Mouse (Mus musculus) neural tube, postnatal 0 days (tissue): Measurements from ENCODE around the gene Scgb1b20. TPM values are rescaled to one million over a fixed set of nuclear protein-coding genes. Genes with fewer than 3 reads are reported as not detected.

Source experiments
- polyA plus RNA-seq: library from polyadenylated mRNA; unstranded; fragments of >200 nt; fragmentation: Nextera tagmentation; extraction: Ambion mirVana; gene quantifications from 2 replicates; pipeline ENCODE4 v1.2.1, GENCODE M21; 2015

Scgb1b20 gene
- not detected in 2 replicates for polyA plus RNA-seq

DNA sequence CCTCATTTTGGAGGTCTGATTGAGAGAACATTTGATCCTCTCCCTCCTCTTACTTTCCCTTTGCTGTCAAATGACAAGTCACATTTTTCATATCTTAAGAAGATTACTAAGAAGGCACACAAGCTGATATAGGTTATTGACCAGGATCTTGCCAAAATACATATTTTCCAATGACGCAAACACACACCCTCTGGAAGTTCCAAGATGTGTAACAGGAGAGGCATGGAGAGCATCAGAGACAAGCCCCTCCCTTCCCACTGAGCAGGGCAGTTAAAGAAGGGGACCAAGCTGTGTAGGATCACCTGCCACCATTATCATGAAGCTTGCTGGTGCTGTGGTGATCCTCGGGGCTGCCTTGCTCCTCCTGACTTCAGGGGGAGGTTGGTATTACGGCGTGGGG lies at the start of gene Scgb1b20:
Gene Scgb1b20 (plus strand): TSS at position 301 of the 400 bp plus-strand sequence.

DNA sequence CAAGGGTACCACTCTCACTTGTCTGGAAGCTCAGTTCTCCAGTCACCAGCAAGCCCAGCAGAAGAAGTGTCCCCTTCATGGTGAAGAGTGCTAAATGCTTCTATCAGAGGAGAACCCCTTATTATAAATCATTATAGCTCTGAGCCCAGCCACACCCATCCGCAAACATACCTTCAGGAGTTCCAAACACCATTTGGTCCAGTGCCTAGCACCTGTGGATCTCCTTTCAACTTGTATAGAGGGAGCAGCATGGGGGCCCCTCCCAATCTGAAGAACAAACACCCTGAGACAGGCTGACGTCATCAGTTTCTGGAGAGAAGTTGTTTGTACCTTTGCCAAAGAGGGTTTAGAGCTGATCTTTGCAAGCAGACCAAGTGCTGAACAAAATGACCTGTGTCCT lies 6.8 kb upstream of the Scgb1b20 start, which contains the start of gene Scgb2b20:
Gene Scgb2b20 (minus strand): TSS at position 101 of the 400 bp plus-strand sequence.

Other genes with a start within 250 kb of the Scgb1b20 start
- gene Scgb2b18, start 199.4 kb upstream of the Scgb1b20 start, polyA plus RNA-seq = not detected in 2 replicates
- gene Scgb1b18, start 187.7 kb upstream of the Scgb1b20 start, polyA plus RNA-seq = not detected in 2 replicates
- gene Scgb2b19, start 92.9 kb upstream of the Scgb1b20 start, polyA plus RNA-seq = not detected in 2 replicates
- gene Scgb1b19, start 85.9 kb upstream of the Scgb1b20 start, polyA plus RNA-seq = not detected in 2 replicates
- gene Scgb2b20, start 6.9 kb upstream of the Scgb1b20 start, polyA plus RNA-seq = not detected in 2 replicates
- gene Scgb2b21, start 147.2 kb downstream of the Scgb1b20 start, polyA plus RNA-seq = not detected in 2 replicates